Mouse (Mus musculus) kidney, postnatal 14 days (tissue): ENCODE results near the gene Frk.
A peak's percentile ranks its signal among the peaks of the same experiment; 100 is the strongest.
"Not testable (repeated sequence)": the region's sequence is repeated elsewhere in the genome, so short reads cannot be mapped to it uniquely, and the experiment has no call there.

Experiments
- DNase-seq: peaks from one replicate; pipeline ENCODE4 v3.0.0; 2022; ENCODE audit warnings: mixed read lengths

Frk gene

GRCm38 (mm10) chr10:34483297-34484013 is at the start of gene Frk:
Gene Frk, plus strand, starts transcription at chr10:34483399.
- peak; percentile 76 for DNase-seq

DNA sequence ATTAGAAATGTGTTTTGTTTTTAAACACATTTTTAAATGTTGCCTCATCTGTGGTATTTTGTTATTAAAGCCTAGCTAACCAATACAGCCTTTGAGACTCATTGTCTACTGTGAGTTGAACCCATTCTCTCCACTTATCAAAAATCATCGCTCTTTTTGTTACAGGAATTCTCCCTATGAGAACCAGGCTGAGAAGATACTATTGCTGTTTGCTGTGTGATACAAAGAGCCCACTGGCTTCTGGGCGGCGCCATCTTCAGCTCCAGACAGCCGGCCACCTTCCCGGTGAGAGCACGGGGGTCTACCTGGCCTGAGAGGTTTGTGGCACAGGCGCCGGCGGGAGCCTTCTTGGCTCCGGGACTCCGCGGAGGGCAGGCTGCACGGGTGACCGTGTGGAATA is 49.0 kb upstream of the Frk start:
- not testable (repeated sequence) for DNase-seq

- no peak for DNase-seq
Measured at GRCm38 (mm10) chr10:34449469-34449868, 33.7 kb upstream of the Frk start.

DNA sequence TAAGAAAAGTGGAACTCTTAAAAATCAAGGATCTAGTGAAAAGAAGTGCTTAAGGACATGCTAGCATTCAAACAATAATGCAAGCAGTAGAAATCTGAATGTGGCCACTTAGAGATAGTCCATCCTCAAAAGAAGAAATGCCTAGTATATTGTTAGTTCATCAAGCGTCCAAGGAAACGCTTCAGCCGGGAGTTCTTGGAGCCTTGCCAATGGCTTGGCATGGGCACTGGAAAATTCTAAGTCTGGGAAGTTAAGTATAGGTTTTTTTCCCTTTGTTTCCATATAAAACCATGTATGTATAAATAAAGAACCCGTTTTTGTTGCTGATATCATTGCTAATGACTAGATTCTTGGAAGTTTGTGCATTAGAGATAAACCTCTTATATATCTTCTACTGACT is 21.7 kb upstream of the Frk start:
- no peak for DNase-seq

DNA sequence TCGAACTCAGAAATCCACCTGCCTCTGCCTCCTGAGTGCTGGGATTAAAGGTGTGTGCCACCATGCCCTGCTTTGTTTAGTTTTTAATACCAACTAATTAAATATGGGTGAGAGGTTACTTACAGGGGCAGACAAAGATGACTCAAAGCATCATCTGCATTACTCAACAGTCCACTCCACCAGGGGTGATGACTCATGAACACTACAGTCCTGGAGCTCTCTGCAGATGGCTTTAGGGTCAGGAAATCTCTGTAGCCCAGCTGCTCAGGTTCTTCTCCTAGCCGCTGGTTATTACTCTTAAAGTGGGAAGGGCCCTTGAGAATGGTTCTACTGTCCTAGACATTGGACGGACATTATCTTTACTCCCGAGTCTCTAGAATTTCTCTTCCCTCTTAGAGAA is 18.9 kb upstream of the Frk start:
- DNase-seq, result no peak

GRCm38 (mm10) chr10:34469037-34469436 is 14.2 kb upstream of the Frk start:
- DNase-seq, result no peak

- peak; percentile 28 for DNase-seq
Measured at GRCm38 (mm10) chr10:34479942-34480455, 3.2 kb upstream of the Frk start.

DNA sequence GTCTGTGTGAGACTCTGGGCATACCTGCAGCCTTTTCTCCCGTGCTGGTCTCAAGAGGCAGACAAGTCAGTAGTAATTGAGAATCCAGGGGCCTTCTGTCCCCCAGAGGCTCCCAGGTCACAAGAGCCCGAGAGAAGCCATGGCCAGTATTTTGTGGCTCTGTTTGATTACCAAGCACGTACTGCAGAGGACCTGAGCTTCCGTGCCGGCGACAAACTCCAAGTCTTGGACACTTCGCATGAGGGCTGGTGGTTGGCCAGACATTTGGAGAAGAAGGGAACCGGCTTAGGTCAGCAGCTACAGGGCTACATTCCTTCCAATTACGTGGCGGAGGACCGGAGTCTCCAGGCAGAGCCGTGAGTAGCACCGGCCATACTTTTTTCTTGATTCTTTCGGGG is 814 bp downstream of the Frk start:
- peak; percentile 54 for DNase-seq

DNA sequence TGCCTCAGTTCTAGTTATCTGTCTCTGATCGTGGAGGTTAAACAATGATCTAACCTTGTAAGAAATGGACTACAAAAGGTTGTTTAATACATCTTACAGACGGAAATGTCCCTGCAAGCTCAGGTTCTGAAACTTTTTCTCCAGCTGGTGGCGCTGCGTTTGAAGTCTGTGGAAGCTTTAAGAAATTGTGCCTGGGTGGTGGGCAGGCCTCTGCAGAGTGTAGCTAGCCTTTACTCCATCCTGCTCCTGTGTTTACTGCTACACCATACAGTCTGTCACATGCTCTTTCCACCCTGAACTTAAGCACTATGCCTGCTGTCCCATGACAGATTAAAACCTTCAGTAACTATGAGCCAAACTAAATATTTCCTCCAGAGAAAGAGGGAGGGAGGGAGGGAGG is 1.9 kb downstream of the Frk start:
- DNase-seq, result peak; percentile 51

- DNase-seq, result no peak
Measured at GRCm38 (mm10) chr10:34507807-34508206, 24.6 kb downstream of the Frk start.

GRCm38 (mm10) chr10:34508593-34508992 is 25.4 kb downstream of the Frk start:
- no peak for DNase-seq

- no peak for DNase-seq
Measured at GRCm38 (mm10) chr10:34509256-34509655, 26.1 kb downstream of the Frk start.

- no peak for DNase-seq
Measured at GRCm38 (mm10) chr10:34511192-34511591, 28.0 kb downstream of the Frk start.

- DNase-seq, result peak; percentile 14
Measured at GRCm38 (mm10) chr10:34512551-34512950, 29.4 kb downstream of the Frk start.

DNA sequence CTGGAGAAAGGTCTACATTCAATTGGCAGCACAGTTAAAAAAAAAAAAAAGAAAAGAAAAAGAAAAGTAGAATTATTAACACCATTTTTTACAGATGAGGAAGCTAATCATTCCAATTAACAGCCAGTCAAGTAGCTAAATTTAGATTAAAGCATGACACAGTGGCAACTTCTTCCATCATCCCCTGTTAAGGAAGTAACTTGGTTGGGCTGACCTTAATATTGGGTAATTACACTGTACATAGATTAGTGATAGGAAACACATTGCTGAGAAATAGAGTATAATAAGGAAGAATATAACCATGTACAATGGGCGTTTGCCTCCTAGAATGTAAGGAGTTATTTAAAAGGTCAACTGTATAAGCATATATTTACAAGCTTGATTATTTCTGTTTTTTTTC is 42.4 kb downstream of the Frk start:
- no peak for DNase-seq

DNA sequence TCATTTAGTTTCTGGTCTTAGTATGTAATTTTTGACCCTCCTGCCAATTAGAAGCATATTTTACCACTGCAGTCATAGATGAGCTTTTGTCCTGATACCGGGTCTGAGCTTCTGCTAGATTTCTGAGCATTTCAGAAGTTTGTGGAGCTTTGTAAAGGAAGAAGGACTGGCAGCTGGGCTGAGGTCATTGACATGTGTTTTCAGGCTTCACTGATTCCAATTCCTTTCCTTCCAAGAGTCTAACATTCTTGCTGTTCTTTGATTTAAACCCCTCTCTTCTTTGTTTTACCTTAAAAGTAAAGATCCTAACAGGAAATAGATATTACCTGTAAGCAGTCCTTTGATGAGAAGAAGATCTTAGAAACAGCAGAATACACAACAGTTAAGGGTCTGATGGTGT is 48.6 kb downstream of the Frk start:
- no peak for DNase-seq

- peak; percentile 12 for DNase-seq
Measured at GRCm38 (mm10) chr10:34532507-34532906, 49.3 kb downstream of the Frk start.

GRCm38 (mm10) chr10:34540687-34541086 is 57.5 kb downstream of the Frk start:
- DNase-seq, result no peak

DNA sequence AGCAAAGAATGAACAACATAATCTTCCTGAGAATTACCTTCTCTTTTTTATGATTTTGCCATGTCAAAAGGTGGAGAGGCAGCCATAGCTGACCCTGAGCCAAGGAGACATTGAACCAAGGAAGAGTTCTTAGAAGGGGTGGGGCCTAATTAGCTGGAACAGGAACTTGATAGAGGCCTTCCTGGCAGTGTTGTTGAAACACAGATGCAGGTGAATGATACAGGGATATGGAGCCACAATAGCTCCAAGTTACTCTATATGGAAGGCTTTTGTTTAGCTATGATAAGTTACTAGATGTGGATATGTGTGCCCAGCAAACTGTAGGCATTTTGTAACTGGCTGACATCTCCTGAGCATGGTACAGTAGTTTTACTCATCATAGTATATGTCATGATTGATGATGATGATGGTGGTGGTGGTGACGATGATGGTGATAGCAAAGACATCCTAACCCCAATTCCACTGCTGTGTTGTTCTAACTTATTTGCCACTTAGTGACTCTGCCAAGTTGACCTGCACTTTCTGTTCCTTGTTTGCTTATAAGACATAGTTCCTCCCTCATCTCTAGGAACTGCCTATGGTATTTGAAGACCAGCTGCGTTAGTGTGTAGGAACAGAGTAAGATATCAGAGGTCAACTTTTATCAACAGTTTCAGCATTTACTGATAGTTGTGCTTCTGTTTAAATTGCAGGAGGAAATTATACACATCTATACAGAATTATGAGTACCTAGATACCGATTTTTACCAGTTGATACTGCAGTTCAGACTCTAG is 58.7 kb downstream of the Frk start:
- DNase-seq, result no peak

- DNase-seq, result no peak
Measured at GRCm38 (mm10) chr10:34550612-34551011, 67.4 kb downstream of the Frk start.

- no peak for DNase-seq
Measured at GRCm38 (mm10) chr10:34551636-34552035, 68.4 kb downstream of the Frk start.

- DNase-seq, result no peak
Measured at GRCm38 (mm10) chr10:34563518-34564176, 80.4 kb downstream of the Frk start.

DNA sequence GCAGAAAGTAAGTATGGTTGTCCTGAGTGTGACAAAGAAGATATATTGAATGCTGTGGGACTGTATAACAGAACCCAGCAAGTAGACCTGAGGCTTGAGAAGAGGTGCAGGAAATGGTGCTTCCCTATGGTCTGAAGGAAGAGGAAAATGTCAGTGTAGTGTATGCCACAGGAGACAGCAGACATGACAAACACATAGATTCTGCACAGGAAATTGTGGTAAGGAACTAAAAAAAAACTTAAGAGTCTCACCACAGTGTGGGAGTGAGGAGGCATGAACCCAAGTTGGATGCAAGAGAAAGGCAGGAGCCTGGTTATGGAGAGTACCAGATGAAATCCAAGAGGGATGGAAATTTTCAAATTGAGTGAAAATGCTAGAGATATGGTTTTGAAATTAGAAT is 132.3 kb downstream of the Frk start:
- DNase-seq, result no peak

GRCm38 (mm10) chr10:34617216-34617615 is 134.0 kb downstream of the Frk start:
- DNase-seq, result no peak
